Mouse (Mus musculus): ENCODE data around the gene Unc45b. TPM values are rescaled to one million over a fixed set of nuclear protein-coding genes. Genes with fewer than 3 reads are reported as not detected.
"Not testable (repeated sequence)": the region's sequence is repeated elsewhere in the genome, so short reads cannot be mapped to it uniquely, and the experiment has no call there.

Unc45b gene
- polyA plus RNA-seq, 1 experiment: 2.5 TPM

GRCm38 (mm10) chr11:82990612-82991385 is 80.4 kb downstream of the Unc45b start:
- not testable (repeated sequence) for DNase-seq (ENCODE audit: extremely low spot score in 1 of 2, low spot score in 1 of 2)

GRCm38 (mm10) chr11:82991469-82992166 is 81.3 kb downstream of the Unc45b start, which contains the start of gene Slfn9:
TSS of gene Slfn9 (minus strand) at chr11:82991830.
- DNase-seq (ENCODE audit: extremely low spot score in 1 of 2, low spot score in 1 of 2): peak in 1 of 2 experiments; percentile 30

Other genes with a start within 250 kb of the Unc45b start
- gene Cct6b, start 146.2 kb upstream of the Unc45b start, polyA plus RNA-seq (2012; rRNA removed): 0.13 and 0.18 TPM in 2 replicates
- gene Zfp830, start 146.2 kb upstream of the Unc45b start, polyA plus RNA-seq (2012; rRNA removed): 13.0 and 13.7 TPM in 2 replicates
- 18.6 and 23.3 TPM in 2 replicates for gene Lig3, start 129.4 kb upstream of the Unc45b start, polyA plus RNA-seq (2012; rRNA removed)
- 7.7 and 8.6 TPM in 2 replicates for gene Rffl, start 39.3 kb upstream of the Unc45b start, polyA plus RNA-seq (2012; rRNA removed)
- 12.9 TPM in 2 replicates for gene Rad51d, start 19.9 kb upstream of the Unc45b start, polyA plus RNA-seq (2012; rRNA removed)
- not detected in 2 replicates for gene Fndc8, start 18.4 kb upstream of the Unc45b start, polyA plus RNA-seq (2012; rRNA removed)
- gene Nle1, start 2.1 kb upstream of the Unc45b start, polyA plus RNA-seq (2012; rRNA removed): 35.6 and 39.1 TPM in 2 replicates
- gene Slfn5, start 40.8 kb downstream of the Unc45b start, polyA plus RNA-seq (2012; rRNA removed): 4.6 and 5.1 TPM in 2 replicates
- 0.30 and 0.36 TPM in 2 replicates for gene Slfn9, start 81.3 kb downstream of the Unc45b start, polyA plus RNA-seq (2012; rRNA removed)
- 0.68 and 0.92 TPM in 2 replicates for gene Slfn8, start 110.3 kb downstream of the Unc45b start, polyA plus RNA-seq (2012; rRNA removed)
- 1.6 and 3.2 TPM in 2 replicates for gene Slfn2, start 154.6 kb downstream of the Unc45b start, polyA plus RNA-seq (2012; rRNA removed)
- gene Slfn1, start 206.3 kb downstream of the Unc45b start, polyA plus RNA-seq (2012; rRNA removed): 0.08 TPM in 2 replicates

Data from frontal cortex, adult 2 months (tissue).